Mouse (Mus musculus): ENCODE data around the gene Scgb2a2.
"Not testable (repeated sequence)": the region's sequence is repeated elsewhere in the genome, so short reads cannot be mapped to it uniquely, and the experiment has no call there.

Scgb2a2 gene

GRCm38 (mm10) chr19:9847262-9847661 is at the start of gene Scgb2a2:
TSS of gene Scgb2a2 (plus strand) at chr19:9847562.
- no peak for DNase-seq (ENCODE audit: low read depth, low spot score)

DNA sequence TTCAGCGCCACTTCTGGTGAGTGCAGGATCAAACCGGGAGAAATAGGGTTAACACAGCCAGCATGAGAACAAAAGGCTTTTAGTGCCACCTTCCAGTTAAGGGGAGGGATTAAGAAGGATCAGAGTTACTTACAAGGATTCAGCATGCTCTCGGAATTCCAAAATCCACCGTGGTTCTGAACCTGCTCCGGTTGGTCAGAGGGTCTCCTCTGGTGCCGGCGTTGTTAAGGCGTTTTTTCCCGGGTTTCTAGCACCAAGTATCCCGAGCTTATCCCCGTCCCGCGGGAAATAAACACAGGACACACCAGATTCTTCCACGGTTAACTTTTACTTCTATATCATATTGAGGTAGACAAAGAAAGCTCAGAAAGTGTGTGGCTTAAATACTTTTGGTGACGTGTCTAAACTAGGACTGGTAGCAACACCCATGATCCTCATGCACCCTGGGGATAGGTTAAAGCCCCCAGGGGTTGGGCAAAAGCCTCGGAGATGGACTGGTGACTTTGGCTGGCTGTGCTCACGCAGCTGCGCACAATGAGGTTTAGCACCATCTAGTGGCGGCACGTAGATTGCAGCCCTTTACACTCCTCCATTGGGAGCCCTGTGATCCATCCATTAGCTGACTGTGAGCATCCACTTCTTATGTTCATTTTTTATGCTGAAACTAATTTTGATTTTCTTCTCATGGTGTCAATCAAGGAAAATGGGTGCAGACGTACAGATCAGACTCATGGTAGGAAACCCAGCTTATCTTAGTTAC is 10.6 kb upstream of the Scgb2a2 start:
- not testable (repeated sequence) for DNase-seq (ENCODE audit: low read depth, low spot score)

DNA sequence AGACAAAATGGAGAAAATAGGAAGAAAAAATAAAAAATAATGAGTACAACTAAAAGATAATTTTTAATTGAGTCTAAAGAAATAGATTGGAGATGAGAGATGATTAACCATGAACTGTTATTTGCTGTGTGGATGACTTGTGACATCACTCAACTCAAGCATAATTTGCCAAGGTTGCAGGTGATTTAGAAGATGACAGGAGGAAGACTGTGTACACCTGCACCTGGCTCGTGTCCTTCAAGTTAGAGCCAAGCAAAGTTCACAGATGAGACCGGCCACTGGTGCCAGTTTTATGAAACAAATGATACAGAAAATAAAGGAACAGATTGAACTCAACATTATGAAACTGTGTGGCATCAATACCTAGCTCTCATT is 10.0 kb upstream of the Scgb2a2 start:
- DNase-seq (ENCODE audit: low read depth, low spot score) = no peak

DNA sequence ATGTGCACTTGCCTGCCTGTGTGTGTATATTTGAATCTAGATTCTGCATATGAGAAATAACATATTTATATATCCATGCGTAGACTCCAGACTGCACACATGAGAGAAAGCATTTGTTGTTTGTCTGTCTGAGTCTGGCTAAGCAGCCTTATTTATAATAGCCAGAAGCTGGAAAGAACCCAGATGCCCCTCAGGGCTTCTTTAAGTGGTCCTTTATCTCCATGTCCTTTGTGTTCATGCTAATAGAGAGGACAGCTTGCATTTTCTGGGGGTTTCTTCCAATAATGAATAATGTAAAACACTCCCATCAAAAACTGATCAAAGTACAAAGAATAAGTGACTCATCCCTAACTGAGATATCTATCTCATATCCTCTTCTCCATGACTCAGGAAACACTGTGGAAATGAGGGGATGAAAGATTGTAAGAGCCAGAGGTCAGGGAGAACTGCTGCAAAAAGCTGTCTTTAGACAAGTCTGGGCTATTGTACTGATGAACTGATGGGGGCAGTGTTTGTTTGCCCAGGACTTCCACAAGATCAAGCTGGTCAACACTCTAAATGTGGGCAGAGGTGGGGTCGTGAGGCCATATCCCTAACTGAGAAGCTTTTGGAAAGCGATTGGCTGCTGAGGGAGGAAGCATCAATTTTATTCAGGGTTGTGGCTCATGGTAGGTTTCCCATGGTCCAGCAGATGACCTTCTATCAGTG is 2.2 kb downstream of the Scgb2a2 start:
- not testable (repeated sequence) for DNase-seq (ENCODE audit: low read depth, low spot score)

DNA sequence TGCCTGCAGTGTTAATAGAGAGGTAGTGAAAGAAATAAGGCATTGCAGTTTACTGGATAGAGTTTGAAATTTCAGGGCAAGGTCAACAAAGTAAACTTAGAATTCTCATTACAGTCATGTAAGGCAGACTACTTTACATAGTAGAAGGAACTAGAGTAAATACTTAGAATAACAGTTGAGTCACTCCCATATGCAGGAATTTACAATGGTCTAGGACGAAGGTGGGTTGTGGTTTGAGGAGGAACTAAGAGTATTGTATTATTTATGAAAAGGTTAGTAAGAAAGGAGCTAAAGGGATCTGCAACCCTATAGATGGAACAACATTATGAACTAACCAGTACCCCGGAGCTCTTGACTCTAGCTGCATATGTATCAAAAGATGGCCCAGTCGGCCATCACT is 13.5 kb downstream of the Scgb2a2 start:
- not testable (repeated sequence) for DNase-seq (ENCODE audit: low read depth, low spot score)

DNA sequence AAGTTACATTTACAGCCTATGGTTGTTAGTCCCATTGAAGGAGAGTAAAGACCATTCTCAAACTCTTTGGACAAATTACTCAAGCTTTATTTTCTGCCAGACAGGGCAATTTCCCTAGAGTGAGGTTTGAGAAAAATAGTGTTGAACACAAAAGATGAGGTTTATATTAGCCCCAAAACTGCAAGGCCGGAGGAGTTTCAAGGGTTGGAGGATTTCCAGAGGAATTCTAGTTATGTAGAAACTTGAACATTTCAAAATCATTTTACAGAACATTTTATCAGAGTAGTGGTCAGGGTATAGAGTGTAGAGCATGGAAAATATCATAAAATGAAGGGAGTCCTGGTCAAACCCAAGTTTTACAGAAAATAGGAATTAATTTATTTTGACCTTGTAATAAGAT is 17.5 kb downstream of the Scgb2a2 start:
- DNase-seq (ENCODE audit: low read depth, low spot score) = no peak

GRCm38 (mm10) chr19:9865466-9865865 is 18.1 kb downstream of the Scgb2a2 start:
- no peak for DNase-seq (ENCODE audit: low read depth, low spot score)

DNA sequence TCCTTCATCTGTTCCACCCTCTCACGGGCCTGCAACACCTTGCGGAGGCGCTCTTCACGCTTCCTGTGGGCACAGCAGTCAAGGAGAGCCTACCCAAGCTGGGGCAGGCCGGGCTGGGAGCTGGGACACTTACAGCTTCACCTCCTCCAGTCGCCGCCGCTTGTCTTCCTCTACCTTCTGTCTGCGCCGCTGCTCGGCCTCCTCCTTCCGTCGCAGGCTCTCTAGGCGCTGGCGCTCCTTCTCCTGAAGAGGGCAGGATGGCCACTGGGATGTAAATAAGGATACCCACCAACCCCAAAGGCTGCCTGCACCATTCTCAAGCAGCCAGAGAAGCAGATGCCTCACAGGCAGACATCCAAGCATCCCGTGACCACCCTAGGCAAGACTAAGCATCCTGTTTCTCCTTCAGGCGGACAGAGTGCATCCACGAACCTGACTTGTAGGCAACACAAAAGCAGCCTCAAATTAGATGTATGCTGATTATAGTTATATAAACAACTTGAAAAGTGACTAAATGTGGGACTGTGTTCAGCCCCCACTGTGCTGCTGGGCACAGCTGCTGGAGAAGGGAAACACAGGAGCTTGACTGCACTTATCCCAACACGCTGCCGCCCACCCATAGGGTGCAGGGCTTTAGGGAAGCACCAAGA is 30.9 kb downstream of the Scgb2a2 start:
- no peak for DNase-seq (ENCODE audit: low read depth, low spot score)

GRCm38 (mm10) chr19:9886348-9886747 is 39.0 kb downstream of the Scgb2a2 start:
- no peak for DNase-seq (ENCODE audit: low read depth, low spot score)

DNA sequence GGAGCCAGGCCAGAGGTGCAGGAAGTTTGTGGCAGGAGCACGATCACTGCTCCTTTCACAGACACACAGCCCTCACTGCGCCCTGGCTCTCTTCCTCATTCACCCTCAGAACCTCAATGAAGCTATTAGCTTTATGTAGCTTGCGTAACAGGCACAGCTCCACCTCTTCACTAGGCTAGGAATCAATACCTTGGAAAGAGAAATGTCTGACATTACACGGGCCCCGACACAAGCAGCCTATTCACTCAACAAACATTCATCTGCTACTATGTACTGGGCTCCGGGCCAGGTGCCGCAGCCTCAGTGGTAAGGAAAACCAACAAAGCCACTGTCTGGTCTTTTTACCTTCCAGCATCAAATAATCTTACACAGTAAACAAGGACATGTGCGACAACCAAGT is 39.4 kb downstream of the Scgb2a2 start:
- DNase-seq (ENCODE audit: low read depth, low spot score) = no peak

GRCm38 (mm10) chr19:9896067-9896466 is 48.7 kb downstream of the Scgb2a2 start:
- DNase-seq (ENCODE audit: low read depth, low spot score) = no peak

DNA sequence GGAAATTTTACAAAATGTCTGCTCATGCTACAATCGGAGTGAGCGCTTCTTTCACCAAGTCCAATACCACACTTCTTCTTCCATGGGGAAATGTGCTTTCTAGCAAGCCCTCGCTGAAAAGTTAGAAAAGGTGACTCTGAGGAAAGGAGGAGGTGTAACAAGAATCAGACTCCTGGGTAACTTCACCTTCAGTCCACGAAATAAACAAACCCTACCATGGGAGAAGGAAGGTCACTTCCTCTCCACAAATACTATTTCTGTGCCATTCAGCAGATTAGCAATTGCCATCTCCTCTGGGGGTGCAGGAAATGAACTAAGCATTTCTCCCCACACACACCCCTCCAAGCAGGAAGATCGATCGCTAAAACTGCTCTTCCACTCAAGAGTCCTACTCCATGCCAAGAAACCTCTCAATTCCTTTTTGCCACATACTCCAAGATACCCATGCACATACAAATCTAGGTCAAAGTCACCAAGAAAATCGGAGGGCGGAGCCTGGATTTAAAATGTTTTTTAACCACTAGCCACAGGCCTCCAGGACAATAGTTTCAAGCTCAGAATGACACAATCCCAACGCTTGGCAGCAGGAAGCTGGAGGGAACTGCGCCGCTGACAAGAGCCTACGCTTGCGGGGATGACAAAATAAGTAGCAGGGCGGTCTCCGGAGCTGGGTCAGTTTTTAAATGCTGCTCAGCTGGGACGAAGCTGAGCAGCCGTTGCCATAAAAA is 51.1 kb downstream of the Scgb2a2 start:
- no peak for DNase-seq (ENCODE audit: low read depth, low spot score)

DNA sequence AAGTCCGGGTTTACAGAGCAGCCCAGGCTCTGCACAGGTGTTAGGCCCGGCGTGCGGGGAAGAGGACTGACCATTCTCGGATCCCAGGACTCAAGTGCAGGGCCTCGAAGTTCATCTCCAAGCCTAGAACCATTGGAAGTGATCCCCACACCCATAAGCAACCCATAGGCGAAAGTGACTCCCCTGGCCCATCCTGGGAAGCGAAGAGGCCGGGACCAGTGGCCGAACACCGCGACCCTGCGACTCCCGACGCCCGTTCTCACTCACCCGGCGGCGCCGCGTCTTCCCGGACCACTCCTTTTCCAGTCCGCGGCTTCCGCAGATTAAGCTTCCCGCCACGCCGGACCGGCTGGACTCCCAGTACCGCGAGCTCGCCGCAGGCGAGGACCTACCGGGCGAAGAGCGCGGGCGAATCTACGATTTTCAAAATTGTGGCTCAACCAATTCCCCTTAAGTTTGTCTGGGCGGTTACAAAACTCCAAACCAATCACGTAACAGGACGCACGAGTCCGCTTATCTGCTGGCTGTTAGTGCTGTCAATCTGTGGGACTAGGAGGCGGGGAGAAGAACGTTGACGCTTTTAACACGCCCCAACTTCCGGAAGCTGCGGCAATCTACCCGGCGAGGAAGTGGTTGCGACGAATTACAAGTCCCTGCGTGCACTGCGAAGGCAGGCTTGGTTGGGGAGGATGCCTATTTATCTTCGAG is 51.9 kb downstream of the Scgb2a2 start, which contains the start of gene Incenp:
Gene Incenp (minus strand): TSS at position 480 of the 708 bp plus-strand sequence.
- DNase-seq (ENCODE audit: low read depth, low spot score) = peak; percentile 92

DNA sequence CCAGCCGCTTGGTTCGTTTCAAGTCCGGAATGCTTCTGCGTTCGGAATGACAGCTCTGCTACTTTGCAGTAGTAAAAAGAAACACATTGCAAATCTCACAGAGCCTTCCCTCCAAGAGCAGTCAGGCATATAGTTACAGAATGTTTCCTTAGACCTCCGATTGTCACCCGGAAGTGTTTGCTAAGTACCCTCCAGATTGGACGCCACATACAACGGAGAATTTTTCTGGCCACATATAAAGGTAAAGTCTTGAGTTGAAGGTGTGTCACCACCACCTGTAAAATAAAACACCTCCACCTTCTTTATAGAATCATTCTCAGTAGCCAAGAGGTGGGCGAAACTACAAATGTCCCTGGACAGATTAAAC is 52.4 kb downstream of the Scgb2a2 start:
- DNase-seq (ENCODE audit: low read depth, low spot score) = no peak

DNA sequence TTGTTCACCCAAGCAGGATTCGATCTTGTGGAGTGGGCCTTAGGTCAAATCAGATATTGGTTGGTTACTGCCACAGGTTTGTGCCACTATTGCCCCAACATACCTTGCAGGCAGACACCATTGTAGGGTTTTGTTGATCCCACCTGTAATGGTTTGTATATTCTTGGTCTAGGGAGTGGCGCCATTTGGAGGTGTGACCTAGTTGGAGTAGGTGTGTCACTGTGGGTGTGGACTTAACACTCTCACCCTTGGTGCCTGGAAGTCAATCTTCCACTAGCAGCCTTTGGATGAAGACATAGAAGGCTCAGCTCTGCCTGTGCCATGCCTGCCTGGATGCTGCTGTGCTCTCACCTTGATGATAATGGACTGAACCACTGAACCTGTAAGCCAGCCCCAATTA is 53.3 kb downstream of the Scgb2a2 start:
- not testable (repeated sequence) for DNase-seq (ENCODE audit: low read depth, low spot score)

Measured in retina, postnatal 7 days (tissue).